Mouse (Mus musculus) kidney, adult 11 months (tissue): ENCODE data around the gene Il16.

Experiments used
- DNase-seq: peaks from one replicate; pipeline ENCODE4 v3.0.0; 2022

Gene Il16

DNA sequence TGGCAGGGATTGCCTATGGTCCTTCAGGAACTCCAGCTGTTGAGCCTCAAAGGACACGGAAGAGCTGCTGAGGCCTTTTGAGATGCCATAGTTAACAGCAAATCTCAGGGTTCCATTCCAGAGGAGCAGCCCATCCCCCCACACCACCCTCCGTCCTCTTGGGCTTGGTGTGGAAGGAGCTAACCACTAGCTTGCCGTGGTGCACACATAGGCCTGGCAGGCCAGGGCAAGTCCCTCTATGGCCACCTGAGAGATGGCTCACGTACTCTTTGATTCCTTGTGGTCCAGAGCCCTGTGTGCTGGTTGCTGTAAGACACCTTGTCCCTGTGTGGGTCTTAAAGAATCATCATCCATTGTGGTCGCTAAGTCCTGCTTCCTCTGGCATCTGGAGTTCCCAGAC is 104.9 kb downstream of the Il16 start:
- no peak for DNase-seq

- DNase-seq = no peak
These were observed 106.4 kb downstream of the Il16 start for GRCm38 (mm10) chr7:83639084-83639483.

- peak; percentile 77 for DNase-seq
These were observed 107.5 kb downstream of the Il16 start for GRCm38 (mm10) chr7:83637781-83638583.

- DNase-seq = no peak
These were observed 109.1 kb downstream of the Il16 start for GRCm38 (mm10) chr7:83636425-83636824.

- DNase-seq = no peak
These were observed 109.8 kb downstream of the Il16 start for GRCm38 (mm10) chr7:83635726-83636125.

GRCm38 (mm10) chr7:83633856-83634255 is 111.7 kb downstream of the Il16 start:
- DNase-seq = no peak

- DNase-seq = no peak
These were observed 112.8 kb downstream of the Il16 start for GRCm38 (mm10) chr7:83632682-83633120.

DNA sequence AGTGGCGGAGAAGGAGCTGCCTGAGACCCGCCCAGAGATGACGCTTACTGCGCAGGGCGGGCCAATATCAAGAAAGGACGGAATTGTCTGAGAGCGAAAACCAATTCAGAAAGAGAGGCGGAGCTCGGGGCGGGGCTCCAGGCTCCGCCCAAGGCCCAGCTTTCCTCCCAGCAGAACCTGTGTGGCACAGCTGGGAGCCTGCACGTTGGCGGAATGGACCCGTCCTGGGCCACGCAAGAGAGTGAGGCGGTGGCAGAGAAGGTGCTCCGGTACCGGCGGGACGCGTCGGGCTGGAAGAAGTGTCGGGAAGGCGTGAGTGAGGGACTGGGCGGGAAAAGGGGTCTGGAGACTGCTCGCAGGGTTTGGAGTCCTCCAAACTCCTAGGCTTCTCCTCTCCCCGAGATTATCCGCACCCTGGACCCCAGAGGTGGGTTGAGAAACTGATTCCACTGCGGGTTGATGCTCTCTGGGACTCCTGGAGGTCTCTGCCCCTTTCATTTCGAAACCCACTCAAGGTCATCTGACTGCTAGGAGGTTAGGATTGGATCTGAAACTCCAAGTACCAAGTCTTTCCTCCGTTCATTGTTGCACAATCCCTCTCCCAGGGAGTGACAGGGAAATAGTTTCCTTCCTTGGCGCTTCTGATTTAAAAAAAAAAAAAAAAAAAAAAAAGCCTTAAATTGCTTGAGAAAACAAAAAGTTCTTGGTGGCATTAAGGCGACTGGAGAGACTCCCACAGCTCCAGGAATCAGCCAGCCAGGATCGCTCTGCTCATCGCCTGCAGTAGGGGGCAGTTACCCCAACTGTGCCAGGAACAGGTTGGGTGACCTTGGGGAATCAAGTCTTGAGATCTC is 113.5 kb downstream of the Il16 start, which contains the start of gene Stard5:
Gene Stard5 (plus strand): TSS at position 132 of the 854 bp plus-strand sequence.
- peak; percentile 97 for DNase-seq

- DNase-seq = peak; percentile 15
These were observed 114.3 kb downstream of the Il16 start for GRCm38 (mm10) chr7:83631073-83631827.

- no peak for DNase-seq
These were observed 118.2 kb downstream of the Il16 start for GRCm38 (mm10) chr7:83627369-83627768.

- DNase-seq = no peak
These were observed 118.8 kb downstream of the Il16 start for GRCm38 (mm10) chr7:83626557-83627257.

GRCm38 (mm10) chr7:83624065-83624464 is 121.5 kb downstream of the Il16 start:
- DNase-seq = no peak

DNA sequence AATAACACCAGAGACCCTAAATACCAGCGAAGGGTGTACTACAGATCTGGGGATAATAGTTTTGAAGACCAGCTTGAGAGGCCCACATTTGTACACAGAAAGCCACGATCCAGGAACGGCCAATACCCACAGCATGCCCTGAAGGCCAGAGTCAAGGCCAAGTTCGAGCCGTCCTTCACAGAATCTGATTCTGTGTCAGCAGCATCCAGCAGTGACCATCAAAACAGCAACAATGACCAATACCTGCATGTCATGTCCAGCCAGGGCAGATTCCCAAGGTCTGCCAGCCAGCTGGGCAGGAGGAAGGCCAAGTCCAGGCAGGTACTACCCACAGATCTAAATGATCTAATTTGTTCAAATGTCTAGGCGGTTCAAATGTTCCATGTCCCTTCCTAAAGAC is 122.9 kb downstream of the Il16 start:
- no peak for DNase-seq

GRCm38 (mm10) chr7:83618709-83619108 is 126.8 kb downstream of the Il16 start:
- peak; percentile 58 for DNase-seq

DNA sequence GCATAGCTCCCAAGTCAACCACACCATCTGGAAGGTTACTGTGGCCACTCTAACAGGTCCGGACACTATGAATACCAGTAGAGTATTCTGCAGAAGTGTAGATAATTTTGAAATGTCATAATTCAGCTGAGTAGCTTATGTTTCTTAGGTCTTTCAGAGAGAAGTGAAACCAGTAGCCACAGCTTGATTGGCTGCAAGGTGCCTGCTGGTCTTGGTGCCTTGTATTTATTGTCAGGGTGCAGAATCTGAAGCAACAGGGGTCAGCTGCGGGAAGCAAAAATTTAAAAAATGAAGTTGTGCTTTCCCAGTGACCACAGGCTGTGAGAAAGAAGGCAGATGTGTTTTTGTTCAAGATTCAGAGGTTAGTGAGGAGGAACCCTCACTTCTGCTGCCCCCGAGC is 129.3 kb downstream of the Il16 start:
- no peak for DNase-seq

DNA sequence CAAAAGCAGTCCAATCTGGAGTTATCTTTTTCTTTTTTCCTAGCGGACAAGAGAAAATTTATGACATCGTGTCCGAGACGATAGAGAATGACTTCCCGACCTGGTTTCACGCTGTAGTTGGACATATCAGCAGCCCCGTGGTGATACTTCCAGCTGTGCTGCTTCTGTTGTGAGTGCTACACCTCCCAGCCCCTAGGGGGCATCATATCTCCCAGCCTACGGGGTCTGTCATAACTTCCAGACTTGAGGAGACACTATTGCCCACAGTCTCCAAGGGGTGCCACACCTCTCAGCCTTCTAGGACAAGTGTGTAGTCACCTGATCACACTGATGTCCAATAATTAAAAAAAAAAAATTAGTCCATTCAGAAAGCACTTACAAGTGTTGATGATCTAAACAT is 129.7 kb downstream of the Il16 start:
- no peak for DNase-seq

DNA sequence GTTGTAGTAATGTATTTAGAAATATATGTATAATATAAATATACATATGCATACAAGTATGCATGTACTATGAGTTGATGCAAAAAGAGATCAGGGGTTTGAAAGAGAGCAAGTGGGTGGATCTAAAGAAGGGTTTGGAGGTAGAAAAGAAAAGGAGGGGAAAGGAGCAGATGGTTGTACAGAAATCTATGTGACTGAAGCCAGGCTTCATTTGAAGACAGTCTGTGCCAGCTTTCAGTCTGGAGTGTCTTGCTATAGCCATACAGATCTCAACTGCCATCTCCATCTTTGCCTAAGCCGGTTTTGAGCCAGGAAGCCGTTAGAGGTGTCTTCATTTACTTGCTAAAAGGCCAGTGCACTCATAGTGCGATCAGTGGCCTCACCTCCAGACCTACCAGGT is 130.3 kb downstream of the Il16 start:
- DNase-seq = no peak

- peak; percentile 20 for DNase-seq
These were observed 133.6 kb downstream of the Il16 start for GRCm38 (mm10) chr7:83611886-83612285.

DNA sequence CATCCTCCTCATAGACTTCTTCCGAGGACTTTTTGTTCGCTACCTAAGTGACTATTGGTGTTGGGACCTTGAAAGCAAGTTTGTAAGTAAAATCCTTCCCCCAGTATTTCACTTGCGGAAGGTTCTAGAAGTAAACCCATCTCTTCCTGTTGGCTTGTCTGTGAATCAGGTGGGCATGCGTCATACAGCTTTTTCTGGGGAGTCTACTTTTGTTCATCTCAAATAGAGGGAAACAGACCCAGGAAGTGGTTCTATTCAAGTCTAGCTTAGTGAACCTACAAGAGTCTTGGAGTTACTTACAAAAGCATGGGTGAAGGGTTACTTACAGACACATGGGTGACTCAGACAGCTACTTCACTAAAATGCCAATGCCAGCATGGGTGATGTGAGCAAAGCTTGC is 135.6 kb downstream of the Il16 start:
- no peak for DNase-seq

GRCm38 (mm10) chr7:83606796-83607195 is 138.7 kb downstream of the Il16 start:
- DNase-seq = no peak

DNA sequence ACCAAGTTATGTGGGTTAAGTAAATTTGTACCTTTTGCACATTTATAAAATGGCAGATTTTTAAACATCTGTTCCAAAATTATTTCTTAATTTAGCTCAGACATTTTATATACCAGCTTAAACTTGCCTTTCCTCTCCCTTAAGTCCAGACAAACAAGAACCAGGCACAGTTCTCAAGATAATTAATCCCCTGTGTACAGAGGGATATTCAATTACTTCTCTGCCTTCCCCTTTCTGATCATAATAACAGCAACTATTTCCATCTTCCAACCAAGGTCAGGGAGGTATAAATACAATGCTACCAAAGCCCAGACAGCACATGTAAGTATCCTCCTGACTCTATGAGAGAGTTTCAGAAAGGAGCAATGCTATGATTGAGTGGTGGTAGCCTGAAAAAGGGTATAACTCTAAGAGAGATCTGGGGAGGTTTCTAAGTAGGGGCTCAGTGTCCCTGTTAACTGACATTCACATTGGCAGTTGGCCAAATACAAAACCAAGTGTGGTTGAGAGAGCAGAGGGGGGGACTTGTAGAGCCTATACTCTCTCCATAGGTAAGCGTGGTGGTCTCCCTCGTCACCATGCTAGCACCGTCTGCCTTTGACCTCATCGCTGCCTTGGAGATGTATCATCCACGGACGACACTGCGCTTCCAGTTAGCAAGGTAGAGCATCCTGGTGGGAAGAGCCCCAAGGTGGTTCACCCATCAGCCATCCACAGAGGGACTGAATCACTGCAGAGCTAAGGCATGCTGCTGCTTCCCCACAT is 141.2 kb downstream of the Il16 start:
- DNase-seq = no peak

GRCm38 (mm10) chr7:83599913-83600286 is 145.6 kb downstream of the Il16 start:
- no peak for DNase-seq
